Mouse (Mus musculus) E14TG2a.4 (cell line): ENCODE results near the gene Map1lc3a.

Experiments used
- CTCF ChIP-seq: conservative IDR thresholded peaks from 2 replicates; pipeline ENCODE4 v1.5.1; 2014; ENCODE audit warnings: low read length
- NANOG ChIP-seq: IDR thresholded peaks from 2 replicates; pipeline ENCODE4 v1.6.1; 2014; ENCODE audit warnings: borderline replicate concordance, low read length, mixed read lengths
- POU5F1 ChIP-seq: IDR thresholded peaks from 2 replicates; pipeline ENCODE4 v1.6.1; 2014; ENCODE audit warnings: low read length, borderline replicate concordance

DNA sequence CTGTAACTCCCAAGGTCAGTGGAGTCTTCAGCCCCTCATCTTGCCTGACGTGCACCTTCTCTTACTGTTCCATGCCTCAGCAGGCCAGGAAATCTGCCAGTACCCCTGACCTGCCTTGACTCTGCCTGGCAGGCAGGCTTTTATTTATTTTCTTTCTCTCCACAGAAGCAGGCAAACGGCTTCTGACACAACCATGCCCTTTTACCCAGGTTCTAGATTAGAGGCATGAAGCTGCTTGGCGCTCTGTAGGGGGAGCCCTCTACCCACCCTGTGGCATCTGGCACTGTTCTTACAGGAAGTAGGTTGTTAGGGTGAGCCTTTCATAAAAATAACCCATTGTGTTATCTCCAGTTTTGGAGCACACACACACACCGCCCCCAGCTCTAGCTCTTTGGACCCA, 35.2 kb upstream of the Map1lc3a start:
- TF ChIP-seq CTCF (peak; percentile 15; the same call in 1 of the 2 replicates), NANOG (no peak), POU5F1 (no peak)
